ENCODE assay signal across 22 mouse cellular contexts in the genomic region with DNA sequence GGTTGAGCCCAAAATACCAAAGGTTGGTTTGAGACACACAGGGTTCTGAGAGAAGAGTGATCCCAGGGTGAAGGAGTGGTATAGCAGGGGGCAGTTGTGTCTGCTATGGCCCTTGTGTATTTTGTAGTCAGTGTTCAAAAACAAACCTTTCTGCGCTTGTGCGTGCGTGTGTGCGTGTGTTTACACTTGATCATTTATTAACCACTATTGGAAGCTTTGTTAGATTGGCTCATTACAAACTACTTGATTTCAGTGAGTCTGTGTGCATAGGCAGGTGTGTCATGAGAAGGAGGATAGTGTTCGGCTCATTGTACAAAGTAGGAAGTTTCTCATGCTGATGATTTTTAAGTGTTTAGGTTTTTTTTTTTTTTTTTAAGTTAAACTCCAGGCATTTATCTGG.
A peak's percentile ranks its signal among the peaks of the same experiment; 100 is the strongest.
DNase-seq lines count a peak whose midpoint lies in the region; ATAC-seq and TF ChIP-seq lines count a peak whose summit lies in the region.
"Had no signal": no experiment of that assay in that cellular context is flagged by ENCODE, and none has a peak within 500 bp of the region (broad histone marks: within the 10 kb centered on the region; RNA-seq: fewer than 3 reads in every experiment).

No protein-coding gene starts in this region.

- H3K9me3 ChIP-seq in lung, postnatal 0 days (ENCODE audit: low read length): no peaks in the 10 kb centered on the region
- no peaks in the 10 kb centered on the region for H3K9me3 ChIP-seq in stomach, embryonic 16.5 days (replicated peaks; ENCODE audit: control insufficient read depth, low read length)
- H3K9me3 ChIP-seq: embryonic facial prominence, embryonic 12.5 days; embryonic facial prominence, embryonic 15.5 days; heart, embryonic 10.5 days; hindbrain, embryonic 12.5 days; hindbrain, embryonic 15.5 days had no signal

- H3K27me3 ChIP-seq in liver, adult 2 months (ENCODE audit: control insufficient read depth, insufficient read depth, low read length): no peaks in the 10 kb centered on the region
- H3K27me3 ChIP-seq in lung, postnatal 0 days (replicated peaks; ENCODE audit: insufficient read depth, low read length): no peaks in the 10 kb centered on the region
- H3K27me3 ChIP-seq in stomach, embryonic 16.5 days (ENCODE audit: control insufficient read depth, insufficient read depth, low read length): no peaks in the 10 kb centered on the region
- H3K27me3 ChIP-seq: embryonic facial prominence, embryonic 12.5 days; embryonic facial prominence, embryonic 15.5 days; hindbrain, embryonic 12.5 days; hindbrain, embryonic 15.5 days had no signal

- ATAC-seq in lung, postnatal 0 days: no peak
- no peak for ATAC-seq in stomach, embryonic 16.5 days (ENCODE audit: insufficient read depth, low FRiP score)
- ATAC-seq: forebrain, embryonic 14.5 days; forebrain, postnatal 0 days had no signal

- H3K79me2 ChIP-seq in liver, adult 2 months (ENCODE audit: control insufficient read depth, insufficient read depth, low read length): no peaks in the 10 kb centered on the region; the same call in 1 of the 2 replicates

- H3K4me1 ChIP-seq in liver, adult 2 months (ENCODE audit: control insufficient read depth, insufficient read depth, low read length): peaks cover 7% of the 10 kb centered on the region
- 0 out of 2 replicates have a peak, but pooled peaks cover 9% of the 10 kb centered on the region for H3K4me1 ChIP-seq in lung, postnatal 0 days (ENCODE audit: insufficient read depth, low read depth, low read length)
- peaks cover 13% of the 10 kb centered on the region for H3K4me1 ChIP-seq in stomach, embryonic 16.5 days (ENCODE audit: control insufficient read depth, insufficient read depth, low read length)
- H3K4me1 ChIP-seq: hindbrain, embryonic 12.5 days had no signal

- no peak overlapping the region for H3K4me3 ChIP-seq in liver, adult 2 months (ENCODE audit: insufficient read depth, low read depth, low read length)
- no peak overlapping the region for H3K4me3 ChIP-seq in lung, postnatal 0 days (ENCODE audit: low read depth, low read length)
- no peak overlapping the region for H3K4me3 ChIP-seq in stomach, embryonic 16.5 days (replicated peaks; ENCODE audit: low read length)
- H3K4me3 ChIP-seq: embryonic facial prominence, embryonic 12.5 days; embryonic facial prominence, embryonic 15.5 days; gastrocnemius, adult 2 months; heart, adult 2 months; heart, embryonic 10.5 days; hindbrain, embryonic 12.5 days; hindbrain, embryonic 15.5 days had no signal

- intact Hi-C loops in gastrocnemius, postnatal 36 days (cut with DNase I): no loop called here

- no peak overlapping the region for H3K9ac ChIP-seq in liver, adult 2 months (ENCODE audit: low read depth, low read length)
- H3K9ac ChIP-seq in lung, postnatal 0 days (replicated peaks; ENCODE audit: low read depth): no peak overlapping the region
- no peak overlapping the region for H3K9ac ChIP-seq in stomach, embryonic 16.5 days (ENCODE audit: low read length)
- H3K9ac ChIP-seq: embryonic facial prominence, embryonic 12.5 days; embryonic facial prominence, embryonic 15.5 days; forebrain, postnatal 0 days; hindbrain, embryonic 12.5 days; hindbrain, embryonic 15.5 days had no signal

- TF ChIP-seq POLR2A in liver, adult 2 months (IDR thresholded peaks at IDR 0.05; ENCODE audit: extremely low read depth, insufficient read depth, low read length): no peak

- no peak overlapping the region for H3K4me2 ChIP-seq in lung, postnatal 0 days (replicated peaks; ENCODE audit: low read depth, low read length)
- H3K4me2 ChIP-seq in stomach, embryonic 16.5 days (ENCODE audit: low read depth, low read length): no peak overlapping the region
- H3K4me2 ChIP-seq: embryonic facial prominence, embryonic 12.5 days; embryonic facial prominence, embryonic 15.5 days; hindbrain, embryonic 12.5 days; hindbrain, embryonic 15.5 days had no signal

- TF ChIP-seq CTCF in liver, adult 2 months (IDR thresholded peaks at IDR 0.05; ENCODE audit: low read depth, low read length): no peak
- TF ChIP-seq CTCF in lung, postnatal 0 days (IDR thresholded peaks at IDR 0.05): no peak

- 30% methylated on average over 5 of the region's 5 CpGs for WGBS in liver, adult 2 months
- 65% methylated on average over 5 of the region's 5 CpGs for WGBS in lung, postnatal 0 days
- WGBS in stomach, embryonic 16.5 days: 60% methylated on average over 5 of the region's 5 CpGs

- peak overlapping the region; percentile 69; the same call in 1 of the 2 replicates for H3K27ac ChIP-seq in liver, adult 2 months (replicated peaks; ENCODE audit: insufficient read depth, low read depth, low read length)
- H3K27ac ChIP-seq in lung, postnatal 0 days (ENCODE audit: low read length): peak overlapping the region; percentile 38; the same call in 1 of the 2 replicates
- peak overlapping the region; percentile 29; the same call in 1 of the 2 replicates for H3K27ac ChIP-seq in stomach, embryonic 16.5 days (ENCODE audit: low read length)
- H3K27ac ChIP-seq: embryonic facial prominence, embryonic 12.5 days; embryonic facial prominence, embryonic 15.5 days; gastrocnemius, adult 2 months; heart, adult 2 months; heart, embryonic 10.5 days; hindbrain, embryonic 12.5 days; hindbrain, embryonic 15.5 days had no signal

- TF ChIP-seq EP300 in lung, postnatal 0 days (IDR thresholded peaks at IDR 0.05): no peak

- H3K36me3 ChIP-seq in liver, adult 2 months (ENCODE audit: control insufficient read depth, insufficient read depth, low read length): peaks cover 12% of the 10 kb centered on the region
- H3K36me3 ChIP-seq in lung, postnatal 0 days (ENCODE audit: insufficient read depth, low read length): no peaks in the 10 kb centered on the region
- 0 out of 2 replicates have a peak, but pooled peaks cover 3% of the 10 kb centered on the region for H3K36me3 ChIP-seq in stomach, embryonic 16.5 days (ENCODE audit: control insufficient read depth, insufficient read depth, low read length)
- H3K36me3 ChIP-seq: hindbrain, embryonic 15.5 days had no signal

- DNase-seq in liver, adult 2 months (ENCODE audit: extremely low read depth, low read depth, low spot score): peak; percentile 83
- DNase-seq in liver: no peak
- peak; percentile 28 for DNase-seq in lung, postnatal 0 days (ENCODE audit: low spot score)
- no peak for DNase-seq in lung, postnatal 25 days (ENCODE audit: low spot score)
- no peak for DNase-seq in gastrocnemius, postnatal 36 days
- DNase-seq: adrenal gland, adult 2 months; adrenal gland, postnatal 14 days; cerebellum, adult 11 months; cerebellum, adult 2 months; cerebellum, adult 9-11 months; cerebellum, postnatal 25 days; forebrain, postnatal 0 days; gastrocnemius, adult 2 months; gastrocnemius, postnatal 25 days; heart, adult 2 months had no signal

Comparison
In these comparisons a context has a peak if more than half of its experiments do, and no peak if none do; other contexts are left out.
1. DNase-seq: peak in liver, adult 2 months (single experiment) and lung, postnatal 0 days (single experiment); none in liver (single experiment), lung, postnatal 25 days (single experiment) and gastrocnemius, postnatal 36 days (0 of 2).
2. Peak in every context shown above with its lines, with median percentiles within 50 percentile points of each other: H3K27ac ChIP-seq.